Mouse (Mus musculus): ENCODE data around the gene Cant1. TPM values are rescaled to one million over a fixed set of nuclear protein-coding genes. Genes with fewer than 3 reads are reported as not detected.

Cant1 gene
- polyA plus RNA-seq, 1 experiment from 2014 or later = 32.3 TPM

GRCm38 (mm10) chr11:118360907-118361341 is 58.0 kb downstream of the Cant1 start:
- no peak overlapping the region for H3K9ac ChIP-seq (ENCODE audit: low read length)
- H3K4me2 ChIP-seq (replicated peaks; ENCODE audit: low read depth) = no peak overlapping the region; the same call in 1 of the 2 replicates
- peak overlapping the region; percentile 71 for H3K27ac ChIP-seq (replicated peaks)
- no peaks in the 10 kb centered on the region for H3K27me3 ChIP-seq (ENCODE audit: control insufficient read depth, insufficient read depth, low read length)
- DNase-seq (ENCODE audit: low spot score) = peak; percentile 53
- peak; percentile 25; the same call in 1 of the 2 replicates for ATAC-seq (ENCODE audit: low FRiP score, low TSS enrichment)
- no peak overlapping the region for H3K4me3 ChIP-seq (ENCODE audit: low read depth, low read length)
- TF ChIP-seq CTCF (IDR thresholded peaks at IDR 0.05; ENCODE audit: low read depth) (peak; percentile 24), EP300 (optimal IDR thresholded peaks at IDR 0.05) (no peak)
- no peaks in the 10 kb centered on the region for H3K36me3 ChIP-seq (ENCODE audit: control insufficient read depth, insufficient read depth, low read length)
- H3K4me1 ChIP-seq (replicated peaks; ENCODE audit: control insufficient read depth, insufficient read depth) = peaks cover 23% of the 10 kb centered on the region
- 20% methylated on average over 10 of the region's 10 CpGs for WGBS
- no peaks in the 10 kb centered on the region for H3K9me3 ChIP-seq (ENCODE audit: control insufficient read depth, low read length)

GRCm38 (mm10) chr11:118360491-118360890 is 58.4 kb downstream of the Cant1 start:
- Histone ChIP-seq H3K9ac (ENCODE audit: low read length) (no peak overlapping the region), H3K27me3 (ENCODE audit: control insufficient read depth, insufficient read depth, low read length) (no peaks in the 10 kb centered on the region), H3K9me3 (ENCODE audit: control insufficient read depth, low read length) (no peaks in the 10 kb centered on the region), H3K4me2 (replicated peaks; ENCODE audit: low read depth) (no peak overlapping the region; the same call in 1 of the 2 replicates), H3K4me1 (replicated peaks; ENCODE audit: control insufficient read depth, insufficient read depth) (peaks cover 25% of the 10 kb centered on the region), H3K36me3 (ENCODE audit: control insufficient read depth, insufficient read depth, low read length) (no peaks in the 10 kb centered on the region), H3K27ac (replicated peaks) (peak overlapping the region; percentile 71), H3K4me3 (ENCODE audit: low read depth, low read length) (no peak overlapping the region)
- ATAC-seq (ENCODE audit: low FRiP score, low TSS enrichment) (peak; percentile 50; the same call in 1 of the 2 replicates), DNase-seq (ENCODE audit: low spot score) (peak; percentile 42)
- TF ChIP-seq CTCF (IDR thresholded peaks at IDR 0.05; ENCODE audit: low read depth) (no peak), EP300 (optimal IDR thresholded peaks at IDR 0.05) (no peak)
- 46% methylated on average over 7 of the region's 7 CpGs for WGBS

Other genes starting within 250 kb of the Cant1 start
- gene Cyth1, start 170.5 kb downstream of the Cant1 start, polyA plus RNA-seq (2015; fragmentation: Nextera tagmentation; extraction: Ambion mirVana) = 13.1 and 13.3 TPM in 2 replicates
- gene Usp36, start 128.8 kb downstream of the Cant1 start, polyA plus RNA-seq (2015; fragmentation: Nextera tagmentation; extraction: Ambion mirVana) = 8.1 and 8.9 TPM in 2 replicates
- gene Cep295nl, start 76.6 kb downstream of the Cant1 start, polyA plus RNA-seq (2015; fragmentation: Nextera tagmentation; extraction: Ambion mirVana) = 0.51 and 0.53 TPM in 2 replicates
- 72.7 and 77.2 TPM in 2 replicates for gene Timp2, start 63.3 kb downstream of the Cant1 start, polyA plus RNA-seq (2015; fragmentation: Nextera tagmentation; extraction: Ambion mirVana)
- gene Lgals3bp, start 17.0 kb downstream of the Cant1 start, polyA plus RNA-seq (2015; fragmentation: Nextera tagmentation; extraction: Ambion mirVana) = 142 and 144 TPM in 2 replicates
- gene C1qtnf1, start 9.1 kb upstream of the Cant1 start, polyA plus RNA-seq (2015; fragmentation: Nextera tagmentation; extraction: Ambion mirVana) = 9.0 and 11.0 TPM in 2 replicates
- gene Engase, start 57.7 kb upstream of the Cant1 start, polyA plus RNA-seq (2015; fragmentation: Nextera tagmentation; extraction: Ambion mirVana) = 12.6 and 13.7 TPM in 2 replicates